Mouse (Mus musculus) heart, postnatal 0 days (tissue): ENCODE data around the gene Bex1. TPM values are rescaled to one million over a fixed set of nuclear protein-coding genes. Genes with fewer than 3 reads are reported as not detected.
"Not testable (repeated sequence)": the region's sequence is repeated elsewhere in the genome, so short reads cannot be mapped to it uniquely, and the experiment has no call there.

Experiments used
- ATAC-seq: fragments of 200-750 bp; cut with Nextera tagmentation; 2 replicates; pipeline ENCODE4 v1.8.0; 2017; ENCODE audit warnings: low read depth, moderate number of reproducible peaks, moderate library complexity; ENCODE audit not compliant: insufficient read depth
- DNase-seq: peaks from one replicate; pipeline ENCODE4 v3.0.0-alpha.2; 2016; ENCODE audit warnings: low spot score
- H3K27ac ChIP-seq: fragments of 300-500 bp; sonication (generic); 2 replicates; pipeline ENCODE4 v1.5.1; 2014; ENCODE audit warnings: low read depth, mild to moderate bottlenecking
- H3K27me3 ChIP-seq: fragments of 300-500 bp; sonication (generic); 2 replicates; pipeline ENCODE4 v1.6.1; 2014; ENCODE audit warnings: low read length, mixed read lengths; ENCODE audit not compliant: control insufficient read depth, insufficient read depth
- H3K36me3 ChIP-seq: fragments of 300-500 bp; sonication (generic); replicated peaks from 2 replicates; pipeline ENCODE4 v1.6.1; 2014; ENCODE audit warnings: low read length, mixed read lengths; ENCODE audit not compliant: control insufficient read depth, insufficient read depth
- H3K4me1 ChIP-seq: fragments of 300-500 bp; sonication (generic); 2 replicates; pipeline ENCODE4 v1.6.1; 2014; ENCODE audit warnings: antibody characterized with exemption; ENCODE audit not compliant: control insufficient read depth, insufficient read depth
- H3K4me2 ChIP-seq: fragments of 300-500 bp; sonication (generic); 2 replicates; pipeline ENCODE4 v1.6.1; 2014; ENCODE audit warnings: low read depth, mild to moderate bottlenecking, low read length, moderate library complexity
- H3K4me3 ChIP-seq: fragments of 300-500 bp; sonication (generic); 2 replicates; pipeline ENCODE4 v1.5.1; 2014; ENCODE audit warnings: low read depth, low read length
- H3K9ac ChIP-seq: fragments of 300-500 bp; sonication (generic); replicated peaks from 2 replicates; pipeline ENCODE4 v1.6.1; 2014; ENCODE audit warnings: low read depth, low read length, mixed read lengths
- H3K9me3 ChIP-seq: fragments of 300-500 bp; sonication (generic); replicated peaks from 2 replicates; pipeline ENCODE4 v1.6.1; 2016; ENCODE audit warnings: low read length; ENCODE audit not compliant: control insufficient read depth
- CTCF ChIP-seq: IDR thresholded peaks from 2 replicates; pipeline ENCODE4 v1.5.1; 2016; ENCODE audit warnings: antibody characterized with exemption, control low read depth, low read depth
- EP300 ChIP-seq: IDR thresholded peaks from 2 replicates; pipeline ENCODE4 v1.6.1; 2016; ENCODE audit warnings: antibody characterized with exemption, low read depth
- WGBS: fragments of 180-500 bp; shearing (Covaris S2); extraction: QIAGEN DNeasy Blood & Tissue Kit; methylation state at CpG from one replicate; pipeline ENCODE4 v1.1.7; 2014; 5-methylcytosine and 5-hydroxymethylcytosine counted together
- polyA plus RNA-seq: library from polyadenylated mRNA; unstranded; fragments of >200 nt; fragmentation: Nextera tagmentation; extraction: Ambion mirVana; gene quantifications from 2 replicates; pipeline ENCODE4 v1.2.1, GENCODE M21; 2015
- total RNA-seq: library from RNA; depleted of rRNA; stranded (reverse); fragments of >200 nt; gene quantifications from 2 replicates; pipeline ENCODE4 v1.2.3, GENCODE M21; 2014; ENCODE audit warnings: low replicate concordance; rRNA removed

Gene Bex1
- total RNA-seq (27.3 and 69.5 TPM in 2 replicates), polyA plus RNA-seq (123 and 141 TPM in 2 replicates)

- not testable (repeated sequence) for H3K4me1 ChIP-seq, H3K9ac ChIP-seq, H3K36me3 ChIP-seq, H3K9me3 ChIP-seq, DNase-seq, H3K27me3 ChIP-seq
- Histone ChIP-seq H3K4me3 (peak within 1 kb of the TSS; percentile 38), H3K27ac (peak within 1 kb of the TSS; percentile 66), H3K4me2 (peak within 1 kb of the TSS; percentile 42)
- peak; percentile 90 for ATAC-seq
- 34% methylated on average over 9 of the region's 67 CpGs for WGBS
These were observed at the start of gene Bex1, which contains the start of gene Tceal7 for GRCm38 (mm10) chrX:136214729-136215677. TSS of gene Bex1 (minus strand) at chrX:136215513. TSS of gene Tceal7 (plus strand) at chrX:136214779.

GRCm38 (mm10) chrX:136252023-136252729 lies 36.9 kb upstream of the Bex1 start:
- Histone ChIP-seq H3K36me3 (0 out of 2 replicates have a peak, but pooled peaks cover 4% of the 10 kb centered on the region), H3K9ac (no peak overlapping the region), H3K4me1 (no peaks in the 10 kb centered on the region), H3K27ac (no peak overlapping the region), H3K4me2 (no peak overlapping the region), H3K4me3 (no peak overlapping the region), H3K9me3 (no peaks in the 10 kb centered on the region), H3K27me3 (no peaks in the 10 kb centered on the region)
- TF ChIP-seq EP300 (no peak), CTCF (no peak)
- ATAC-seq, result no peak
- 41% methylated on average over 6 of the region's 6 CpGs for WGBS
- no peak for DNase-seq

GRCm38 (mm10) chrX:136249671-136250070 lies 34.4 kb upstream of the Bex1 start:
- no peak overlapping the region for H3K27ac ChIP-seq
- H3K4me1 ChIP-seq, result no peaks in the 10 kb centered on the region
- no peaks in the 10 kb centered on the region for H3K27me3 ChIP-seq
- 0 out of 2 replicates have a peak, but pooled peaks cover 4% of the 10 kb centered on the region for H3K36me3 ChIP-seq
- TF ChIP-seq EP300, result no peak
- no peak for TF ChIP-seq CTCF
- DNase-seq (no peak), ATAC-seq (no peak)
- H3K4me2 ChIP-seq, result no peak overlapping the region
- H3K9me3 ChIP-seq, result no peaks in the 10 kb centered on the region
- no peak overlapping the region for H3K4me3 ChIP-seq
- H3K9ac ChIP-seq, result no peak overlapping the region
- 65% methylated on average over 7 of the region's 7 CpGs for WGBS

- Histone ChIP-seq H3K27me3 (no peaks in the 10 kb centered on the region), H3K27ac (no peak overlapping the region), H3K9me3 (no peaks in the 10 kb centered on the region), H3K36me3 (0 out of 2 replicates have a peak, but pooled peaks cover 4% of the 10 kb centered on the region), H3K4me2 (no peak overlapping the region), H3K9ac (no peak overlapping the region), H3K4me3 (no peak overlapping the region), H3K4me1 (no peaks in the 10 kb centered on the region)
- no peak for DNase-seq
- TF ChIP-seq CTCF, result no peak
- no peak for TF ChIP-seq EP300
- ATAC-seq, result no peak
- 40% methylated on average over 6 of the region's 6 CpGs for WGBS
These were observed 33.5 kb upstream of the Bex1 start for GRCm38 (mm10) chrX:136248811-136249210.

GRCm38 (mm10) chrX:136245521-136246071 lies 30.3 kb upstream of the Bex1 start:
- Histone ChIP-seq H3K4me3 (peak overlapping the region; percentile 66), H3K4me1 (no peaks in the 10 kb centered on the region), H3K36me3 (0 out of 2 replicates have a peak, but pooled peaks cover 4% of the 10 kb centered on the region), H3K9ac (peak overlapping the region; percentile 69), H3K27ac (peak overlapping the region; percentile 84), H3K27me3 (no peaks in the 10 kb centered on the region), H3K9me3 (no peaks in the 10 kb centered on the region), H3K4me2 (peak overlapping the region; percentile 68)
- no peak for TF ChIP-seq EP300
- TF ChIP-seq CTCF, result no peak
- DNase-seq, result no peak
- peak; percentile 57; the same call in 1 of the 2 replicates for ATAC-seq
- WGBS, result 30% methylated on average over 13 of the region's 15 CpGs
